Mouse (Mus musculus) frontal cortex, postnatal 36 days (tissue): Measurements from ENCODE around the gene Clasp1.

Experiments
- DNase-seq, 2 experiments: peaks; one replicate each; pipeline ENCODE4 v3.0.0; 2022; ENCODE audit warnings: low spot score in 2 of 2

The Clasp1 gene

DNA sequence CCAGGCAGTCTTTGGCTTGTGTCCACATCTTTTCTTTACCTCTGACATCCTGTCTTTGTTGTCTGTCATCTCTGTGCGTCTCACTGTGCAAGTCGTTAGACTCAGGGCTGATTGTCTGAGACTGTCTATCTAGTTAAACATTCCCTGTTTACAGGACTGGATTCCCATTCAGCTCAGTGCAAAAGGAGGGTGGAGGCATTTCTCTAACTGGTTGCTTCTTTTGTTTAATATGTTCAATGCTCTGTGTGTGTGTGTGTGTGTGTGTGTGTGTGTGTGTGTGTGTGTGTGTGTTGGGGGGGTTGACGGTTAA lies 261.9 kb downstream of the Clasp1 start:
- DNase-seq, result no peak

DNA sequence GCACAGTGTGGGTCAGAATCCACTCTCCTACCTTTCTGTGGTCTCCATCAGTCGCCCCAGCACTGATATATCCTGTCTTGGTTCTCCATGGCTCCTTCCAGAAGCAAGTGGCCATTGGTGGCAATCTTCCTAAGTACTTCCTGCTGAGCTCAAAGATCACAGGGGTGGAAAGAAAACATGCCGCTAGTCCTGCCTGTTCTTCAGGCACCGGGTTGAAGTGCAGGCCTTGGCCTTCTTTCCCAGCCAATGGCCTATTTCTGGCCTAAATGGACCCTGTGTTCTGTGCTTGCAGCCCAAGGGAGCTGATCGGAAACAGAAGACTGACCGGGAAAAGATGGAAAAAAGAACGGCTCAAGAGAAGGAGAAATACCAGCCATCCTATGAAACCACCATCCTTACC lies 269.9 kb downstream of the Clasp1 start:
- DNase-seq, result no peak

DNA sequence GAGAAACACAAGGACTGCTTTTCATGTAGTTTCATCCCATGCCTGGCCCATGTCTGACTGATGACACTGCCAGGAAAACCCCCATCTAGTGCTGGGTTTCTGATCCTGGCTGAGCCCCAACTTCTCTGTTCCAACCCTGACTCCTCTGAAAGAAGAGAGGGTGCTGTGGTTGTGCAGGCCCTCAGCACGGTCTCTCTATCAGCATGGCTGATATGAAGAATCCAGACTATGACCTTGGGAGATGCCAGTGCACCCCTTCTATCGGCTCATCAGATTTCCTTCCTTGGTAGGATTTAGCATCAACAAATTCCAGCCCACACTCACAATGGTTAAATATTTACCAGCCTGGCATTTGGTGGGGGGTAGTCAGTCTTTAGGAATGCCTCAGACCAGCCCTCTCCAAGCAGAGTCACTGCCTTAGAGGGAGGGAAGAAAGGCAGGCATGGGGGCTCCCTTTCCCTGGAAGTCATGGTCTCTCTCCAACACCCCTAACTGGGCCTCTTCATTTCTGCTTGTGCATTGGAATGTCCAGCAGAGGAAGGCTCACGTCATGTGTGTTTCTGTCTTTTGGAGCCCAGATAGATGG lies 272.1 kb downstream of the Clasp1 start:
- DNase-seq, result no peak
